Mouse (Mus musculus) adrenal gland, adult 8-10 months (tissue): ENCODE results near the gene Ccdc92. TPM values are rescaled to one million over a fixed set of nuclear protein-coding genes. Genes with fewer than 3 reads are reported as not detected.

Experiments used
- total RNA-seq, 4 experiments: library from RNA; stranded (reverse); gene quantifications; 2 replicates each; pipeline ENCODE4 v1.2.4; 2022

Gene Ccdc92
- total RNA-seq, 4 experiments from 2014 or later = 9.3 to 14.1 (median 11.8) TPM

Other genes with a start within 250 kb of the Ccdc92 start
- gene Atp6v0a2, start 233.8 kb downstream of the Ccdc92 start, total RNA-seq = 10 to 100 TPM; 81.1 to 95.2 (median 84.6) TPM
- 10 to 100 TPM in 1 of 4 experiments, 1 to 10 TPM in 3; 1.7 to 10.5 (median 5.8) TPM for gene Dnah10, start 137.3 kb downstream of the Ccdc92 start, total RNA-seq
- gene Zfp664, start 267 bp upstream of the Ccdc92 start, total RNA-seq = 10 to 100 TPM; 48.3 to 63.9 (median 55.9) TPM
- gene Rflna, start 140.8 kb upstream of the Ccdc92 start, total RNA-seq = 1 to 10 TPM; 2.4 to 4.6 (median 3.4) TPM